Mouse (Mus musculus) megakaryocyte-erythroid progenitor cell, adult 5-6 weeks (primary cell): Measurements from ENCODE around the gene Insm1. TPM values are rescaled to one million over a fixed set of nuclear protein-coding genes. Genes with fewer than 3 reads are reported as not detected.

Source experiments
- ATAC-seq: replicated peaks from 2 replicates; pipeline ENCODE4 v1.8.0; 2016; ENCODE audit warnings: mild to moderate bottlenecking, inconsistent platforms; ENCODE audit not compliant: severe bottlenecking, poor library complexity, low FRiP score, low TSS enrichment
- total RNA-seq, 2 experiments: library from RNA; stranded (forward) in 1 of 2; stranded (reverse) in 1 of 2; fragments of 200-1000, 215-1000 nt in 1 of 2; fragments of >200 nt in 1 of 2; fragmentation: Nextera tagmentation in 1 of 2; gene quantifications; 2 replicates each; pipeline ENCODE4 v1.2.3; 2014 to 2017

Insm1 gene
- total RNA-seq, 2 experiments from 2014 or later = not detected

DNA sequence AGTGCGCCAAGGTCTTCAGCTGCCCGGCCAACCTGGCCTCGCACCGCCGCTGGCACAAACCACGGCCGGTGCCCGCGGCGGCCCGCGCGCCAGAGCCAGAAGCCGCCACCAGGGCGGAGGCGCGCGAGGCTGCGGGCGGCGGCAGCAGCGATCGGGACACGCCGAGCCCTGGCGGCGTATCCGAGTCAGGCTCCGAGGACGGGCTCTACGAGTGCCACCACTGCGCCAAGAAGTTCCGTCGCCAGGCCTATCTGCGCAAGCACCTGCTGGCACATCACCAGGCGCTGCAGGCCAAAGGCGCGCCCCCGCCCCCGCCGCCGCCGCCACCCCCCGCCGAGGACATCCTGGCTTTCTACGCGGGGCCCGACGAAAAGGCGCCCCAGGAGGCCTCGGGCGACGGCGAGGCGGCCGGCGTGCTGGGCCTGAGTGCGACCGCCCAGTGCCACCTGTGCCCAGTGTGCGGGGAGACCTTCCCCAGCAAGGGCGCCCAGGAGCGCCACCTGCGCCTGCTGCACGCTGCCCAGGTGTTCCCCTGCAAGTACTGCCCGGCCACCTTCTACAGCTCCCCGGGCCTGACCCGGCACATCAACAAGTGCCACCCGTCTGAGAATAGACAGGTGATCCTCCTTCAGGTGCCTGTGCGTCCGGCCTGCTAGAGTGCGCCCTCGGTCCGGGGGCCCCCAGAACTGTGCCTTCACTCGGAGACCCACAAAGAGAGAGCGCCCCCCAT is 1.6 kb downstream of the Insm1 start:
- no peak for ATAC-seq

DNA sequence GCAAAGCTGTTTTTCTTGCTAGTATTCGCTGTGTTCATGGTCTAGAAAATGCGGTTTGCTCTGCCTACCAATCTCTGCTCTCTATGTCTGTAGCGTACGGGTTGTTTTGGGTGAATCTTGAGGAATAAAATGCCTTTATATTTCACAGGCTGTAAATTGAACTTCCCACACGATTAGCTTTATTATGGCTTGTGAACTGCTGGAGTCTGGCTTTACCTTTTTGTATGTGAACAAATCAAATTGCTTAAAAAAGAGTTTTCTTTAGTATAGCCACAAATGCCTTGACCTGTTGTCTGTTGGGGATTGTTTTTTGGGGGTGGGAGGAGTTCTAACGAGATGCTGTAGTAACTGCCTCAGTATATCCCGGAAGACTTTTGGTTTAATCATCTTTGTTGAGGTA is 2.4 kb downstream of the Insm1 start:
- ATAC-seq = no peak

DNA sequence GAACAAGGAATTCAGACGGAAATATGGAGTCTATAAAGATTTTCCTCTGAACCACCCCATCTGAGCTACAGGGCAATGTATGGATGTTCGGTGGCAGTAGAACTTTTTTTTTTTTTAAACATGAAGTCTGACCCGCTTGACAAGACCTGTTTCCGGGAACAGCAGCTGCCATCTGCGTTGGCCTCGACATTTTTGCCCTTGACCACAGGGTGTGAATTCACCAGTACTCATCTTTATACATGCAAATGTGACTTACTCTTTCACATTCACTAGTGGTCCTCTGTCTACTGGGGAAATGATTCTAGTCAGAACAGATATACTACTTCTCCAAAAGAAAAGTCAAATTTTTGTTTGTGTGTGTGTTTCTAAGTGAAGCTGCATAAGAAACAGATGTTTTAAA is 4.1 kb downstream of the Insm1 start:
- no peak for ATAC-seq

DNA sequence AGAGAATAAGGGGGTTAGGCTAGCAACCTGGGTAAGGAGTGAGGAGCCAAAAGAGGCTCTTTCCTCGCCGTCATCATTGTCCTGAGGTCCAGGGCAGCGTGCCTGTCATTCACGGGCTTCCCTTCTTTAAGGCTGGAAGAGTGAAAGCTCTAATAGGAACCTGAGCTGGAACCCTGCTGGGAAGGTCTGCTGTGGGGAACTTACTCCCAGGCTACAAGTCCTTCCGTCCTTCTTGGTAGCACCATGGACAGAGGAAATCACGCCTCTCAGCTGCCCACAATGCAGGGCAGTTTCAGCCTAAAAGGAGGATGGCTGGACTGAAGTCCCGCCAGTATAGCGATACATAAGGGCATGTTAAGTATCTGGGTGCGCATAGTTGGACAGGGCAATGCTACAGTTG is 4.8 kb downstream of the Insm1 start:
- peak; percentile 32; the same call in 1 of the 2 replicates for ATAC-seq

DNA sequence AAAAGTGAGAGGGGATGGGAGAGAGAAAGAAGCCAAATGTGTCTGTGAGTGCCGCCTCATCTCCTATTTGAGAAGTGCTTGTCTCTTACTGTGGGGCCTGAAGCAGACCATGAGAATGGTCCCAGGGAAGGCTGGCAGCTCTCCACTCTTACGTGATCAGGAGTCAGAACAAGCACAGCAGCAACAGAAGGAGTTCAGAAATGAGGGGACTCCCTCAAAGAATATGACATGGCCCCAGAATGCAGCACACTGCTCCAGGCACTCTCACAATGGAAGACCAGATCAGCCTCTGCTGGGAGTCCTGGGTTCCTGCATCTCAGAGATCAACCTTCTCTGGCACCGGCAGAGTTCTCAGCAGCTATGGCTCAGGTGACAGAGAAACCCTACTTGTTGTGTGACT is 5.9 kb downstream of the Insm1 start:
- ATAC-seq = no peak

DNA sequence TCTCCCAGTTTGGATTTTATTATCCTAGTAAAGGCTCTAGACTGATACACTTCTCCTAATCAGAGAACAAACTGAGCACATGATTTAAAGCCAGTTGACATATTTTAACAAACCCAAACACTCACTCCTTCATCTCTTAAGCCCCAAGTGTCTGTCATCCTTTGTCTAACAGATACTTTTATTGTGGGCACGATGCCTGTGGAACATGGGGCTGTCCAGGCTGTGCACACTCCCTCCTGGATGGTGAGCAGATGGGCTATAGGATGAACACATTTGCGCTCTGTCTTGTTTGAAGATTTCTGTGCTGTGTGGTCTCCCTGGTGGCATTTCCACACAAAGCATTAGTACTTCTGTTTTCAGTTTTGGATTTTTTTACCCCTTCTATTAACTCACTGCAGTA is 6.7 kb downstream of the Insm1 start:
- no peak for ATAC-seq

DNA sequence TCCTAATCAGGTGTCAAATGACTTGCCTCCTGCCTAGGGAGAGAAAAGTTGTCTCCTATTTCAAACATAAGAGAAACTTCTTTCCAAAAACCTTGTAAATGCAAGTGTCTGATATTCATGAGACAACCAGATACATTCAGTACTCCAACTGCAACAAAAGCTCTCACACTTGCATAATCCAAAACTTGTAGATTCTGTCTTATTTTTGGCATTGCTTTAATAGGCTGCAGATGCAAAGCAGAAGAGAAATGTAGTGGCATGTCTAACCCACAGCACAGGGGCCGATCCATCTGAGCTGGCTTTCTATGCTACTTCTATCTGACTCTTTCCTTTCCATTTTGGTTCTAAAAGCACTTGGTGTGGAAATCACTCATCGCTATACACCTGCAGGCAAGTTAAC is 9.8 kb downstream of the Insm1 start:
- no peak for ATAC-seq

DNA sequence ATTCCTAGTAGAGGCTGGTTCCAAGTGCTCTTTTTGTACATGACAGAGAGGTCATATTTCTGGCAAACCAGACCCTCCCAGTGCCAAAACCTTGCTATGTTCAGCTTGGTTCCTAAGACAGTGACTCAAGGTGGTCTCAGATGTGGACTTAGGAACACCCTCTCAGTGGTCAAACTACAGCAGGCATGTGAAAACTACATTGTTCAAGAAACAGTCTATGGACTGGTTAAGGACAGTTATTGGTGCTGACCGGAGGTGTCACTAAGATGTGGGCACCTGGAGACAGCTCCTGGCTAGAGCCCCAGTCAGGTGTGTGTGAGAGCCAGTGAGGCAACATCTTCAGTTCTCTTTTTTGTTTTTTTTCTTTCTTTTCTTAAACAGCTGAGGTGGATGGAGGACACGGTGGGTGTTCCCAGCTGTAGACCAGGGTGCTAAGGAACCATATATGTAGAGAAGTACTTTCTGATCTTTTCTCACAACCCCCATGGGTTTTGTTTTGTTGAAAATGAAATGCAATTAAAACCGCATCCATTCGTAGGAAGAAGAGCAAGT is 17.6 kb downstream of the Insm1 start:
- ATAC-seq = no peak

DNA sequence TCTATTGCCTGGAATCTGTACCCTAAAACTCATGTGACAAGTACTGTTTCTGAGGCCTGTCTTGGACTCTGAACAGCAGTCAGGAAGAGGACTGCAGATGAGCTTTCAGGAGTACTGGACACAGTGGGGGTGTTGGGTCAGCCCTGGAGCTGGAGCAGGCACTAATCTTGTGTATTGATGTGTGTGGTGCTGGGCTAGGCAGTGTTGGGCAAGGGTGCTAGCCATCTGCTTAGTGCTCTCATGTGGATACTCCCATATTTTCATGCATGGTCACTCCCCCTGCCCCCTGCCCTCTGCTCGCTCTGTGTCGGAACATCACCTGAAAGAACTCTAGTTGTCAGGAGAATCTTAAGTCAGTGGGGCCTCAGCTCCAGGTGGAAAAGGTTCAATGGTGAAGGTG is 22.3 kb downstream of the Insm1 start:
- no peak for ATAC-seq

DNA sequence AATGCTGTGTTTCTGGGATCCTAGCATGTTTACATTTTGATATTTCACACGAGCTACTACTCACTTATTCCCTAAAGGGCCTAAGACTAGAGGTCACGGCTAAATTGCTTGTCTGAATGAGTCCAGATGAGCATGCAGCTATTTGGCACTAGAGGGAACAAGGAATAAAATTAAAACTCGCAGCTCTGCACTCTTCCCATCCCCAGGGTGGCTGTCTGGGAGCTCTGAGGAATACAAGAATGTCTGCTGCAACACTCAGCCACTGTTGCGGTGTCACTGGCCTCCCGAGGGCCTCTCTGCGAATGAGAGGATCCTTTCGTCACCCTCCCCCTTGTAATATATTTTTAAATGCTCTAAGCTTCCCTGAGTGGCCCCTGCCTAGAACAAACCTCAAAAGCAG is 23.7 kb downstream of the Insm1 start:
- no peak for ATAC-seq

DNA sequence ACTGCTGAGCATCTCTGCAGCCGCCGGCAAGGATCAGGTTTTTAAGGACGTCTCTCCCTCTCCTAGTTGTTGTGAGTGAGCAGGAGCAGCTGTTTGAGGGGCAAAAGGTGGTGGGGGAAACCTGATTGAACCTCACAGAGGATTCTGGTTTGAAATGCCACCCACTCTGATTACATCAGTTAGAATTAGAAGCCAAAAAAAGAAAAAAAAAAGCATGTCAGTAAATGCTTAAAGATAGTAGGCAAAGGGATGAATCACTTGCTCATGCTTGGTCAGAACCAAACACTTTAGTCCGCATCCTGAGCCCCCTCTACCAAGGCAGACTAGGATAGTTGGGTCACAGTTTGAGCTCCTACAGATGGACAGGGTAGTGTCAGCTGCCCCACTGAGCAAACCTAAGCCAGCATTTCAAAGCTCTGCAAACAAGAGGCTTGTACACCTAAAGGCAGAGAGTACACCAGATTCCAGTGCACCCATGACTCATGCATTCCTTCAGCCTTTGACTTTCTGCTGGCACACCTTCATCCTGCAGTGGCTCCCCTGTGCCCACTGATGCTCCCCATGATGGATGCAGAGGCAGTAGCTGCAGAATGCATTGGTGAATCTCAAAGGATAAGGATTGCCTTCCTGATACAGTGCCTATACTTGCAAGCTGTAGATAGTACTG is 24.8 kb downstream of the Insm1 start:
- ATAC-seq = no peak

DNA sequence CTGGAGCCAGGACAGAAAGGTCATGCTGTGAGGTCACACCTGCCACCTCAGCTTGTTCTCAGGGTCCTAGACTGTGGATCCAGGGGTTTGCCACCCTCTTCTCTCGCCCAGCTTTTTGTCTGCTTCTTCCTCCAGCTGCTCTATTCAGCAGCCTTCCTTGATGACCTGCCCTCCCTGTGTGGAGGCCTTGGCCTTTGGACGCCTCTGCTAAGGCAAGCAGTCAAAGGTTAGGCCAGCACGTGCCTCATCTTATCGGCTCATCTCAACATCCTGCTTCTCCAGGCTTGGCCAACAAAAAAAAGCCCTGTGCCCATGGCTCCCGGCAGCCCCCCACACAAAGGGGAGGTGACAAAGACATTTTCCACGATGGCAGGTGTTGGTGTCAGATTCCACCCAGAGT is 25.9 kb downstream of the Insm1 start:
- no peak for ATAC-seq

DNA sequence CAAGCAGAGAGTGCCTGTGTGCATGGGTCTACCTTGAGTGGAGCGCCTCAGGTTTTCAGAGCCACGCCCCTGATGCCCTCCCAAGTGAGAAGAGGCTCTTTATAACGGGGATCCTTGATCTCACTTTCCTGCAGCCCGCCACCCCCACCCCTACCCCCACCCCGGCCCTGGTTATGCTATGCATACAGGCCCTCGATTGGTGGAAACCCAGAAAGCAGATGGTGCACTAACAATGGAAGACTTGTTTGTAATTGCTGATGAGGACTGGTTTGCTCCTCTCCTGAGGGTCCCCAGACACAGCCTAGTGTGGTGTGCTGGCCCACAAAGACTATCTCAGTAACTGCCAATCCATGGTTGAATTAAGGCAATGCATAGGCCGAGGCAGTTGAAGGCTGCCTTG is 27.3 kb downstream of the Insm1 start:
- no peak for ATAC-seq

DNA sequence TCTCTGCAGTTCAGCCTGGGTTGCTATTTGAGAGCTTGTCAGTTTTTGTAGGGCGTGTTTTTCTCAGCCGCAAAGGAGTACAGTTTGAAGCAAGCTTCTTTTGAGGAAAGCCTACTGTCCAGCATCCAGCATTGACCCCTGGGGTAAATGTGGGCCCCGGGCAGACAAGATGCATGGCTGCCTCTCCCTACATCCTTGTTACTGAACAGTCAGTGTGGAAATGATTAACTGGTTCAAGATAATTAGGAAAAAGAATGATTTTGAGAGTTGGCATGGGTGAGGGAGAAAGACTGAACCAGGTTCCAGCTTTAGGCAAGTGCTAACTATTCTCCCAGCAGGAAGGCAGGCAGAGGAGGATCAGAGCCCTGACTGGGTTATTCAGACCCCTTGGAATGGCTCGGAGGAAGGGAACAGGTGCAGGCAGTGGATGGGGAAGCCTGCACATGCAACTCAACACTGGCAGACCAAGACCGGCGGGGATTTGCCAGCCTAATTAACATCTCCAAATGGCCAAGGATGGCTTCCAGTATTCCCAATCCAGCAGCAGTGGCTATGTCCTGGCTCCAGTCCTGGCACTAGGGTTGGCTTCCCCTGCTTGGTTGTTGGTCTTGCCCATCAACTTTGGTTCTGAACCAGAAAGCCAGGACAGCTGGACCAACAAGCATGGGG is 28.6 kb downstream of the Insm1 start:
- no peak for ATAC-seq

DNA sequence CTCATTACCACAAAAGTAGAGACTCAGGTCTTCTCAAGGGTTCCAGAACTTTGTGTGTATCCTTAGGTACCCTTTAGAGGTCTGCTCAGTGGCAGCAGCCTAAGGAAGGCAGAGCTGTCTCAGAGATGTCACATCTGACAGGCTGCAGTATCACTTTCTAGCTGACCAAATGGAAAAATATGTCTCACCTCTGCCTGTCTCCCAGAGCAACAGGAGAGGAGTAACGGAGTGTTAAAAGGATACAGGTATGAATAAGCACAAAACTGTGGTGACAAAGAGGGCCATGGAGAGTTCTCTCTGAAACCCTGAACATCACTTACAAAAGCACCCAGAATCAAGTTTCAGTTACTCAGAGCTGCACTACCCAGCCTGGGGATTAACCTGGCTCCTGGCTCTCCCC is 32.7 kb downstream of the Insm1 start:
- ATAC-seq = no peak

DNA sequence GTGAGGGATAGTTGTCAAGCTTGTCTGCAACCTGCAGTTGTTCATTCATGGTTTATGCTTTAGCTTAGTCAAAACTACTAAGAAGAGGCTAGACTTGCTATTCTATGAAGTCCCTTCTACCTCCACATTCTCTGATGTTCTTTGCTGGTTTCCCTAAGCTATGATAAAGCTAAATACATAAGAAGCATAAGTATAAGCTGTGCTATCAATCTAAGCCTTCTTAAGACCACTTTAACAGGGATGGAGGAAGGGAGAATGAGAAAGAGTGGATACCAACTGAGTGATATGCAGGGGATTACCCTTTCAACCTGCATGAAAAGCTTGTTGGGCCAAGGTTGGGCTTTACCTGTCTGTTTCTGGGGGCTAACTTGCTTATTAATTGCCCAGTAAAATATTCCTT is 33.9 kb downstream of the Insm1 start:
- no peak for ATAC-seq

DNA sequence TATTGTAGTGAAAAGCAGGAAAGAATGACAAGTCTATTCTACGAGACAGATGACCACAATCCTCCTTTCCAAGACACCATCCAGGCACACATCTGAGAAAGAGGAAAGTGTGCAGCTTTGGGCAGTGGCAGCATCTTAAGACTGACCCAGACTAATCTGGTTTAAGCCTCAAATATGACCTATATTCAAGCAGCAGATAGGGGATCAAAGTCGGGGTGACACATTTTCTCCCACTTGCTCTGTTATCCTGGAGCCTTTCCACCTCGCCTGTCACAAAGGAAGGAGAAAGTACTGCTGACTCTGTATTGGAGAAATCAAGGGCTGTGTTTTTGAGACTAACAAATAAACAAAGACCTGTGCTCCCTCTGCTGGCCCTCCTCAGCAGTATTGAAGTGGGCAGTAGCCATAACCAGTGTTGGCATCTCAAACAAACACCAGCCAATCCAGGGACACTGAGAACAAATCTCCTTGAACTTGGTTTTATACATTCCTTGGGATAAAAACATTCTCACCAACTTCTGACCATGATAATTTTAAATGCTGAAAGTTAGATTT is 34.7 kb downstream of the Insm1 start:
- ATAC-seq = no peak

DNA sequence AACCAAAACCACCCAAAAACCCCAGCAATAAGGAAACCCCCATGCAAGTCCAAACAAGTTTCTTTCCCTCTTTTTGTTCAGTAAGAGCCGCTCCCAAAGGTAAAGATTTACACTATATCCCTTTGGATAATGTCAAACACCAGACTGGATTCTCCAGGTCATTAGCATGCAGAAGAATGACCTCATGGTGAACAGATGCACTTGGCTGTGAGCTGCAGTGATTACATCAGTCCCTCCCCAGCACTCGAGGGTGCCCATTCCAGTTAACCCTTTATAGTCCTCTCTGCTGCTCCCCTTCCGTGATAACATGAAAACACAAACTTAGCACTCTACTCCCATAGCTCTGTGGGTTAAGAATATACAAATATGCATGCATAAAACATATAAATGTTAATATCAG is 35.3 kb downstream of the Insm1 start:
- no peak for ATAC-seq

DNA sequence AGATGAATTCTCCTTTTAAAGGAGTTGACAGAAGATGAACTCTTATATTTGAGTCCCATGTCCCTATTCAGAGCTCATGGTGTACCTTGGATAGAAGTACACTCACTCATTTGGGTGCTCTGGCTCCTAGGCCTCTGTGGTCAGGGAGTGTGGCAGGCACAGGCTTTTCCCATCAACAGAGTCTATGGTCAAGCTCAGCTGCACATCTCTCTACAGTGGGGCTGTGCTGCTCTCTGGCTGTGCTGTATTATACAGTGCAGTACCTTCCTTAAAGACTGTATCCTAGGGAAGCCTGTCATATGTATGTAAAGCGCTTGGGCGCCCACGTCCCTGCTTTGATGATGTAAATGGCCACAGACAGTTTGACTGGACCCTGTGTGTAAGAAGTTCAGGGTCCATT is 35.9 kb downstream of the Insm1 start:
- no peak for ATAC-seq

DNA sequence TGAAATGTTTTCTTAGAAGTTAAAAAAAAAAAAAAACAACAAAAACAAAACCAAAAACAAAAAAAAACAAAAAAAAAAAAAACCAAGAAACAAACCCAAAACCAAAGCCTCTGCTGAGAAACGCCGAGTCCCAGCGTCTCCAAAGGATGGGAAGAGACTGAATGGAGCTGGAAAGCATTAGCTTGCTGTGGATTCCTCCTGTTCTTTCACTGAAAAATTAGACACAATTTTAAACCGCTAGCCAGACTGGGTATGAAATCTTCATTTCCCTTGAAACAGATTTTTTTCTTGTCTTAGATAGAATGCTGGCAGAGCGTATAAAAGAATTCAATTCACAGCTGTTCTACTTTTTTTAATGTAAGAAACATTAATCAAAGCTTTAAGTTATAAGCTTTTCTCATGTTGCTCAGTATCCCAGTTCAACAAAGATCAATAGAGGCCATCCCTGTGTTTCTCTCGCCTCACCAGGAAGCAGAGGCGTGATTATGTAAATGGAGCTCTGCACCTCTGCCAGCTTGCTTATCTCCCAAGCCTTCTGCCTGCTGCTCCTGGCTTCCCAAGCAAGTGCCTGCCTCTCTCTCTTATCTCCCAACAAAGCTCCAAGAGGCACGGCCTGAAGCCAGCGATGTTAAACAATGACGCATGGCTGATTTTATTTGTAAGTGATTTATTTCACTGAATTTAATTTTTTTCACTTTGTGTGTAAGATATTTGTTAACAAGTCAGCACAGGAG is 37.2 kb downstream of the Insm1 start:
- ATAC-seq = peak; percentile 90
